Mouse (Mus musculus): ENCODE measurements around the gene Myo16.
A peak's percentile ranks its signal among the peaks of the same experiment; 100 is the strongest.

Gene Myo16

GRCm38 (mm10) chr8:10482880-10483279, 329.2 kb downstream of the Myo16 start:
- DNase-seq = no peak

DNA sequence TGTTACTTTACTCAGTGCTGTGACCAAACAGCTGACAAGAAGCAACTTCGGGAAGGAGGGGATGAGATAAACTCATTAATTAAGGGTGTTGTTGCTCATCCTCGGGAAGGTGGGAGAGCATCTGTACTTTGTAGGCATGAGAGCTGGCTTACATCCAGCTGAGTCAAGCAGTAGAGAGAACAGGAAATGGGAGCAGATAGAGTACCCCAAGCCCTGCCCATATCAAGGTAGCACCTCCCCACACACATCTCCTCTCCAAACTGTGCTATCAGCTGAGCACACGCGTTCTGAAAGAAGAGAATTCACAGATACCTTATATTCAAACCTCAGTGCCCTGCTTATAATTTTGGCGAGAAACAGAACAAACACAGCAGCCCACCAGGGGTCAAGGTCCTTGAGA, 330.1 kb downstream of the Myo16 start:
- DNase-seq = no peak

DNA sequence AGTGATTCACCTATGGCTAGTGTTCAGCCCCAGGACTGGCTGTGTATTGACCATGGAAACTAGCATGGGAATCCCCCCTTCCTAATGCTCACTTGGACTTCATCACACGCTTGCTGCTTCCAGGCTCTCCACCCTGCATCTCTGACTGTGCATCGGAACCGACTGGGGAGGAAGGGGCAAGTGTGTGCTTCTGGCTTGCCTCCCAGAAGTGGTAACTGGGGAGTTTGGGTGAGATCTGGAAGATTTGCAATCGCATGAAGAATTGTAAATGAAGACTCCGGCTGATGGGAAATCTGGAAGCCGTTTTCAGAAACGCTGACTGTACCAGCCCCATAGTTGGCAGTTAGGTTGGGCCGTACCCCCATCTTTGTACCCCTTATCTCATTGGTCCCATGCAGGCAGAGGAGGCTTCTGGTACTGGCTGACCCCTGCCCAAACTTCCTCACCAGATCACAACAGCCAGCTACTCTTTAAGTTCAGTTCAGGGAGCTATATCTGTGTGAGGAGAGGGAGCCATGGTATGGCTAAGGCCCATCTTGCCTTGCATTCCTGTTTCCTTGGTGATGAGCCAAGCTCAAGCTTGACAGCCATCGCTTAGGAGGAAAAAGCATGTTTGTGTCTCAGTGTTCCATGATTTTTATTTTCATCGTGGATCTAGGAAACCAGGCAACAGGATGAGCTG, 336.2 kb downstream of the Myo16 start:
- no peak for DNase-seq

DNA sequence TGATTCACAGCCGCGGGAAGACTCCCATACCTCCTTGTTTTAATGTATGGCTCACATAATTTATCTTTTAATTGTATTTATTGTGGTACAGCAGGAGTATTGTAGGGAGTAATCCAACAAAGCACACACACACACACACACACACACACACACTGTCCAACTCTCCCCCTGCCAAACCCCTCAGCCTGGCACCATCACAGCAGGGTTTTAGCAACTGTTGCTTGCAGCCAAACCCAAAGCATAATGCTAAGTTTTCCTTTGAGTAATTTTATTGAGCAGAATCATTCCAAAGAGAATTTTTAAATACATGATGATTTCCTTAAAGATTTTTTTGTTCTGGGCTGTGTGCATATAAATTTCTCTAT, 336.7 kb downstream of the Myo16 start:
- no peak for DNase-seq

DNA sequence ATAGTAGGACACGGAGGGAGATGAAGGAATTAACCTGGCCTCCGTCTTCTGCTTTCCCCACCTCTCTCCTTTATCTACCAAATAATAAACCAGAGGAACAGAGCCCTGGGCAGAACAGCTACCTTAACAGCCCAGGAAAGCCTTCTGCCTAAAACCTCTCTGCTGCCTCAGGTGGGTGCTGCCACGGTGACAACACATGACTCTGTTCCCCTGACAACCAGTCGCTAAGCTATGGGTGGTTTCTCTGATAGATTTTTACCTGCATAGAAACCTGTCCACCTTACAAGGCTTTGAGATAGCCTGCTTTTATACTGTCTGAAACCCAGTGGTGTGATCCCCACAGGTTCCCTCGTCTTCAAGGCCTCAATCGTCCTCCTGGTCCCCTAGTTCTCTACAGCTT, 337.2 kb downstream of the Myo16 start:
- DNase-seq = no peak

DNA sequence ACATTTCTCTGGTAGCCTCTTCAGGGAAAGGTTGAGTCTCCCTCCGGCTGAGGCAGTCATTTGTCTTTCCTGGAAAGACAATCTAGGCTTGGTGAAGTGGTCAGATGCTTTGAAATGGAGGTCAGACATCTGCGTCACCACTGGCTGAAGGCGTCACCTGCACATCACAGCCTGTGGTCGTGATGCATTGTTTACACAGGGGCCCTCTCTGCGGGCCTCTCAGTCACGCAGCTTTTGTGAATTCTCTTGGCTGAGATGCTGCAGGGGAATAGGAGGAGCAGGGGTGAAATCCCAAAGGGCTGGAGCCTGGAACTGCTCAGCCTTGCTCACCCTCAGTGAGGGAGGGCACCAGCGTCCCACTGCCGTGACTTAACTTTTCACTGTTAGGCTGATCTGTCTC, 346.1 kb downstream of the Myo16 start:
- no peak for DNase-seq

DNA sequence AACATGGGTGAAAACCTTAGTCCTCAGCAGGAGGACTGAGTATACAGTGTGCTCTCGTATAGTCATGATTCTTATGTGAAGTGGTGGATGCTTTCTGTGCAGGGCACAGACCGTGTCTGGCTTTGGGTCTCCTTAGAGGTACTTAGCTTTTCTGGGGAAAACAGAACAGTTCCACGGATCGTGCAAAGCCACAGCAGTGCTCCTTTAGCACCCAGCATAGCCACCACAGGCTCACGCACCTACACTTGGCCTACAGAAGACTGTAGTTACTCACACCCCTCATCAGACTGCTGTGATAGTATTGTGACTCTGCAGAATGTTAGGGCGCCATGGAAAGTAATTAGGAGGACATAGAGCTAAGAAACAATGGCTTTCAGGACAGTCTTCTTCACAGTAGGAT, 346.8 kb downstream of the Myo16 start:
- no peak for DNase-seq

GRCm38 (mm10) chr8:10501750-10502149, 348.0 kb downstream of the Myo16 start:
- DNase-seq = no peak

DNA sequence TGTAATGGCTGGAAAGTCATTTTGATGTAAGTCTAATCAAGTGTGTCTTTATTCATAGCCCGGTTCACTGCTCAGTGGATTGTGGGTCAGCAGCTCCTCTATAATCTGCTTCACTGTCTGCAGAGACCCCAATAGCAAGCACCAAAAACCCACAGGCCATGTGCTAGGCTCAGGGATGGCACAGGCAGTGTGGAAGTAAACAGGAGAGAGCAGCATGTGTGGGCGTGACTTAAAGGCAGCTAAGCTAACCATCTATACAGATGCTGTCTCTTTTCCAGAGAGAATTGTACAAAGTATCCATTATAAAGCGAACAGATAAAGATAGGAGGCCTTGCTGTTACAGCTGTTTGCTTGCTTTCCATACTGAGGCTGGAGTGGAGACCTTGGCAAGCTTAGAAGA, 358.4 kb downstream of the Myo16 start:
- DNase-seq = no peak

DNA sequence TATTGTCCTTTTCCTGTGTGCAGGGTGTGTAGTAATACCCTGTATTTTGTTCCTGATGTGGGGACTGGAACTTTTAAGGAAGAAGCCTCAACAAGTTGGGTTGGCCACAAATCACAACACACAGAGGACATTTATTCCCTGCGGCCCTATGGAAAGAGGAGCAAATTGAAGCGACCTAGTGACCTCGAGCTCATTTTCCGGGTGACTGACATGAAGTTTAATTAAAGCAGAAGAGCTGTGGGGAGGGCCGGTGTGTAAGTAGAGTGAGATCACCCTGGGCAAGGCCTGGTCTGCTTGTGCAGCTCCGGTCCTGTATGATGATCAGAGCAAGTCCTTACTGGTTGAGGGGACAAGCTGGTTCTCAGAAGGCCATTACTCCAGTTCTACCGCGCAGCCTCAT, 363.7 kb downstream of the Myo16 start:
- no peak for DNase-seq

GRCm38 (mm10) chr8:10519276-10519675, 365.6 kb downstream of the Myo16 start:
- DNase-seq = no peak

DNA sequence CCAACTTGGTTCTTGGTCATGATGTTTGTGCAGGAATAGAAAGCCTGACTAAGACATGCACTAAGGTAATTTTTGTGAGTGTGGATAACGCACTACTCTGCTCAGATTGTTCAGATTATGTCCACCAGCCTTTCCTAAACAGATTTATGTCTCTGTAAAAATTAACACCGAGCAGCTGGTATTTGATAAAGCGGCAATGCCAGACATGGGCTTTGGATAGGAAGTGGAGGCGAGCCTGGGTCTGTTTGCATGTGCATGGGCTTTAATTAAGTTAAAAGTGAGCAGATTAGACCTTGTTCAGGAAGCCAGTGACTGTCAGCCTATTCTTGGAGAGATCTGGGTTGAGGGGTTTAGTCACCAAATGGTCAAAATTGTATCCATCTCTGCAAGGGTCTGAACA, 367.8 kb downstream of the Myo16 start:
- DNase-seq = peak; percentile 48

DNA sequence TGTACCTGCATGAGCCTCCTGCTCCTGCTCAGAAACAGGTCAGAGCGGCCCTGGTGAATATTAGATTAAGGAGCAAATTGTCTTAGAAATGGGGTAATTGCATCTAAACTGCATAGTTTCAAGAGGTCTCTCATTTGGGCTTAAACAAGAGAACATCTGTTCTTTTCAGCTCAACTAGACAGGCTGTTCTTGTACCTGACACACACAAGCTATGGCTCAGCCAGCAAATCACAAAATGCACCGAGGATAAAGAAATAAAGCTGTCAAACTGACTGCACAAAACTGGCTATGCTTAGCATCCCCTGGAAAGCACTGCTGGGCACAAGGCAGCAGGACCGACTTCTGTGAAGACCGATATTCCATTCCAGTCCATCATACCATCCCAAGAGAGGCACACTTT, 372.0 kb downstream of the Myo16 start:
- no peak for DNase-seq

DNA sequence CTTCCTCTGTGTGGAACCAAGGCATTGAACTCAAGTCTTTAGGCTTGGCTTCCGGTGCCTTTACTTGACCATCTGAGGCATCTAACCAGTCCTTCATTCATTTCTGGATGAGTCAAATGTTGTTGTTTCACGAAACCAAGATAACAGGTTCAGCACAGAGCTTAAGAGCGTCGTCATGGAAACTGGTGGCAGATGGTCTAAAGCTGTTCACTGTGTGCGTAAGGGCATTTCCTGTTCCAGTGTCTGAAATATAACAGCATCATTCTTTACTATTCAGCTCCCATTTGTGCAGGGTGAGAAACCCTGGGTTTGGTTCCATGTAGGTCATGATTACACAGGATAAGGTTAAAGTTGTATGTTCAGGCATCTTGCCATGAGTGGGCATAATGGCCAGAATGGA, 372.9 kb downstream of the Myo16 start:
- peak; percentile 76 for DNase-seq

- DNase-seq = peak; percentile 61
Observed at GRCm38 (mm10) chr8:10534619-10535286, 381.0 kb downstream of the Myo16 start.

GRCm38 (mm10) chr8:10538319-10538718, 384.6 kb downstream of the Myo16 start:
- DNase-seq = peak; percentile 25

- no peak for DNase-seq
Observed at GRCm38 (mm10) chr8:10539665-10540064, 386.0 kb downstream of the Myo16 start.

DNA sequence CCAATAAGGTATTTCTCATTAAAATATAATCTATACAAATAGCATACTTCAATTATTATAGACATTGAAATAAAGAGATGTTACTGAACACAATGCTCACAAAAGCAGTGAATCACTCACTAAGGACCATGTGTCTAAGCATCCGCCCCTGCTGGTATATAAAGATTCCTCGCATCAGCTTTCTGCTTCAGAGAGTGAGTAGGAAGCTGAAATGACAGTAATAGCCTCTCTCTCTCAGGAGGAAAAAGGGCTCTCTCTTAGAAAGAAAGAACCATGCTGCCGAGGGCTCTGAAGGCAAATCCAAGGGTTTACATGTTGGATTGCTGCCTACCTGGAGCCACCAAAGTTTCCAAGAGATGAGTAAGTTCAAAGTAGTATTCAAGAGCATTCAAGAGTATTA, 392.2 kb downstream of the Myo16 start:
- DNase-seq = no peak

DNA sequence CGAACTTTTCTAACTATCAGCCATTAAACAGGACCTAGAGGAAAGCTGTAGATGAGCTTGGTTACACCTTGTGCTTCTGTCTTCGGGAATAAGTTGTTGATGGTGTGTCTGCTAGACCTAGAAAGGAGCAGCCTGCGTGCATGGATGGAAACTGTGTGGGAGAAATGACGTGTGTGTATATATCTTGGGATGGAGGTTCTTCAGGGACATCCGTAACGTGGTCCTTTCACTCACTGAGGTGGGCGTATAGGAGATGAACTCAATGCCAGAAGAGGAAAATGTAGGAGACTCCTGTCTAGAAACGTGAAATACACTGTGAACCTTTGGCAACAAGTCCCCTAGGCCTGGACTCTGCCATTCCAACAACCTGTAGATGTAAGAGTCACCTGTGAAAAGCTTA, 392.8 kb downstream of the Myo16 start:
- no peak for DNase-seq

GRCm38 (mm10) chr8:10548003-10548584, 394.4 kb downstream of the Myo16 start:
- DNase-seq = no peak

- DNase-seq = no peak
Observed at GRCm38 (mm10) chr8:10549434-10549833, 395.7 kb downstream of the Myo16 start.

- no peak for DNase-seq
Observed at GRCm38 (mm10) chr8:10557961-10558360, 404.2 kb downstream of the Myo16 start.

- no peak for DNase-seq
Observed at GRCm38 (mm10) chr8:10559479-10559878, 405.8 kb downstream of the Myo16 start.

DNA sequence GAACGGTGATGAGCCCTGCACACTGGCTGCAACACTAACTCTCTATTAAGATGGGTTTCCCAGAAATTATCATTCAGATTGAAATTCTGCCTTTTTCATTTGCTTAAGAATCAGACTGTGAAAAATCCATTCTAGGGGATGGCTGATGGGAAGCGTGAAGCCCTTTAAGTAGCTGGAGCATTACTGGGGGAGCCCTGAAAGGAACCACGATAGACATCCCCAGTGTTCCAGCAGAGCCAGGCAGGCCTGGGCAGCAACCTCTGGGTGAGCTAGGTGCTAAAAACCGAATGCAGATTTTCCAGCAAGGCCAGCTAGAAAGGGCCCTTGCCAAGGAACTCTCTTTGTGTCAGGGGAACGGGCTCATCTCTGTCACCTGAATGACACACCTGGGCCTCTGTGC, 407.9 kb downstream of the Myo16 start:
- no peak for DNase-seq

GRCm38 (mm10) chr8:10562046-10562445, 408.3 kb downstream of the Myo16 start:
- DNase-seq = no peak

Measured in layer of hippocampus, adult 9-11 months (tissue).